Mouse (Mus musculus): ENCODE data around the gene Gm5134. TPM values are rescaled to one million over a fixed set of nuclear protein-coding genes. Genes with fewer than 3 reads are reported as not detected.

The Gm5134 gene
- total and polyA plus RNA-seq, 3 experiments = 0.40 to 1.6 (median 1.0) TPM

DNA sequence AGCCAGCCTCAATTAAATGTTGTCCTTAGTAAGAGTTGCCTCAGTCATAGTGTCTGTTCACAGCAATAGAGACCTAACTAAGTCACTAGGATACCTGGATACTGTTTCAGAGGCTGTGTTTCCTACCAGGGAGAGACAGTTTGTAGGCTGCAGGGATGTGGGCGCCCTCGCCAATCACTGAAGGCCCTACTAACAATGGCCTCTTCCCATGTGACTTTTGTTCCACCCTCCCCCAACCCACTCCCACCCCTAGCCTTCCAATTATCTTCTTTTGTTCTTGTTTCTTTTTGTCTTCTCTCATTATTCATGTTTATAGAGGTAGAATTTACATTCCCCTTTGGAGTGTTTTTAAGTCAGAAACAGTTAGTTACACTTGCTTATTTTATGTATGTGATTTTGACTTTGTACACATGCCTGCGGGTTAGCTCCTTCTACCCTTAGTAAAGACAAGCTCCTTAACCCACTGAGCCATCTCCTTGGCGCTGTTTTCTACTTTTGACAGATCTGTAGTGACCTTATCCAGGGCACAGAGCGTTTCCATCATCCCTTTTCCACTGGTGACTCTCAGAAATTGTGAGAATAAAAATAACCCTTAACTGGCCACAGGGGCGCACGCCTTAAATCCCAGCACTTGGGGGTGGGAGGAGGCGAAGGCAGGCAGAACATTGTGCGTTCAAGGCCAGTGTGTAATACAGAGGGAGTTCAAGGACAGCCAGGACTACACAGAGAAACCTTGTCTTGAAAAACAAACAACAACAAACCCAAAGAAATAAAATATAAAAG lies 13.1 kb upstream of the Gm5134 start:
- H3K79me2 ChIP-seq (replicated peaks; ENCODE audit: control insufficient read depth, extremely low read depth, insufficient read depth, poor library complexity, severe bottlenecking) = no peaks in the 10 kb centered on the region
- no peak for DNase-seq (ENCODE audit: extremely low read depth)
- H3K27ac ChIP-seq (ENCODE audit: insufficient read depth, low read depth) = no peak overlapping the region
- peaks cover 20 to 71% of the 10 kb centered on the region in 2 experiments for H3K4me1 ChIP-seq (ENCODE audit: control insufficient read depth in 1 of 2, insufficient read depth in 2 of 2)
- H3K36me3 ChIP-seq (replicated peaks in 1 of 2; ENCODE audit: control insufficient read depth in 1 of 2, insufficient read depth in 1 of 2, low read length in 1 of 2) = peaks cover 0 to 15% of the 10 kb centered on the region in 2 experiments
- TF ChIP-seq ZMIZ1 (IDR thresholded peaks at IDR 0.05; ENCODE audit: low read depth, low read length) (no peak), MAFK (IDR thresholded peaks at IDR 0.05; ENCODE audit: insufficient replicate concordance, low read length) (no peak), NRF1 (IDR thresholded peaks at IDR 0.05; ENCODE audit: low read depth, low read length) (no peak), RCOR1 (conservative IDR thresholded peaks at IDR 0.05; ENCODE audit: low read depth, low read length) (no peak), MEF2A (IDR thresholded peaks at IDR 0.05; ENCODE audit: borderline replicate concordance, low read depth, low read length) (no peak), RAD21 (IDR thresholded peaks at IDR 0.05; ENCODE audit: low read depth, low read length) (no peak), JUND (conservative IDR thresholded peaks at IDR 0.05; ENCODE audit: low read depth, low read length) (no peak), EP300 (IDR thresholded peaks at IDR 0.05; ENCODE audit: low read length) (no peak), NELFE (IDR thresholded peaks at IDR 0.05; ENCODE audit: low read depth, low read length) (no peak), MAX (IDR thresholded peaks at IDR 0.05; ENCODE audit: low read length) (no peak), POLR2A (IDR thresholded peaks at IDR 0.05; ENCODE audit: low read depth, low read length) (no peak), KAT2A (IDR thresholded peaks at IDR 0.05; ENCODE audit: insufficient replicate concordance, low read length) (no peak), TBP (conservative IDR thresholded peaks at IDR 0.05; ENCODE audit: low read depth, low read length) (no peak), PAX5 (IDR thresholded peaks at IDR 0.05; ENCODE audit: low read length) (no peak), HCFC1 (IDR thresholded peaks at IDR 0.05; ENCODE audit: low read depth, low read length) (no peak), CTCF (conservative IDR thresholded peaks at IDR 0.05 in 1 of 2, IDR thresholded peaks at IDR 0.05 in 1 of 2; ENCODE audit: low read depth in 2 of 2, low read length in 2 of 2) (no peak), ZC3H11A (IDR thresholded peaks at IDR 0.05; ENCODE audit: low read depth, low read length) (no peak), CHD2 (IDR thresholded peaks at IDR 0.05; ENCODE audit: low read length) (no peak), ZNF384 (IDR thresholded peaks at IDR 0.05; ENCODE audit: low read depth, low read length) (no peak), SMC3 (IDR thresholded peaks at IDR 0.05; ENCODE audit: low read depth, low read length) (no peak)
- in situ Hi-C loops (cut with MboI; ENCODE audit: low pct_ligation_motif_present, low pct_unique_long_range_greater_than_20kb, low sequenced_read_pairs) (no loop called here), dilution Hi-C loops (cut with MboI; ENCODE audit: extremely low pct_ligation_motif_present, extremely low pct_unique_long_range_greater_than_20kb, low sequenced_read_pairs) (no loop called here)
- no peaks in the 10 kb centered on the region for H3K9me3 ChIP-seq (replicated peaks; ENCODE audit: low read length)
- H3K4me3 ChIP-seq (replicated peaks in 1 of 3; ENCODE audit: low read depth in 2 of 3, low read length in 2 of 3, poor library complexity in 1 of 3) = no peak overlapping the region
- H3K9ac ChIP-seq (ENCODE audit: insufficient read depth, low read depth) = no peak overlapping the region
- no peak overlapping the region for H3K4me2 ChIP-seq (ENCODE audit: insufficient read depth, low read depth, poor library complexity, severe bottlenecking)
- no peaks in the 10 kb centered on the region for H3K27me3 ChIP-seq (replicated peaks)

DNA sequence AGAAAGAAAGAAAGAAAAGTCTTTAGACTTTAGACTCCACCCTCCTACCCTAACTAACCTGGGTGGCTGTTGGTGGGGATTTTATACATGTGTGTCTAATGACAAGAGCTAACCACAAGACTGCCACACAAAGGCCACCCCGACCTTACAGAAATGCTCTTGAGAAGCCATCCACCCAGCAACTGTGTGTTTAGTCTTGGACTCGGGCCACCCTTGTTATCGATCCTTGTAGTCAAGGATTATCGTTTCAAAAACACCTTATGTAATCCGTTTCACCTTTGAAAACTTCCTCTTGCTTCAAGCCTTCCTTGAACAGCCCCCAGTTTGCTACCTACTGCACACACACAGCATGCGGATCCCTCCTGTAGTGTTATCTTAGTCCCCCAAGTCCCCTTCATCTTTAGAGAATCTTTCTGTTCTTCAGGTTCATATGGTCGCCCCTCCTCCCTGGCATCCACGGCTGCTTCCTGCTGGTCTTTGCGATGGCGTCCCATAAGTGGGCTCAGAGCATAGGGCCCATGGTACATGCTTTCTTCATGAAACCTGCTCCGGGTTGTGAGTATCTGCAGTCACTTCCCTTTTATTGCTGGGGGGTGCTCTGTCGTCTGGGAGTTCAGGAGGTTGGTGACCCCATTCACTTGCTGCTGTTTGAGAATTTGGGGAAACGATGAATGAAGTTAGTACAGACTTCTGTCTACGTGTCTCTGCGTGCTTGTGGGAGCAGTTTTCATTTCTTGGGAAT lies 11.4 kb upstream of the Gm5134 start, which contains the start of gene Vpreb3:
TSS of gene Vpreb3 (plus strand) at position 322 of the 742 bp plus-strand sequence.
- no peaks in the 10 kb centered on the region for H3K79me2 ChIP-seq (replicated peaks; ENCODE audit: control insufficient read depth, extremely low read depth, insufficient read depth, poor library complexity, severe bottlenecking)
- no peak within 1 kb of the TSS for H3K4me3 ChIP-seq (replicated peaks in 1 of 3; ENCODE audit: low read depth in 2 of 3, low read length in 2 of 3, poor library complexity in 1 of 3)
- H3K9ac ChIP-seq (ENCODE audit: insufficient read depth, low read depth) = no peak within 1 kb of the TSS
- H3K4me1 ChIP-seq (ENCODE audit: control insufficient read depth in 1 of 2, insufficient read depth in 2 of 2) = peaks cover 25 to 69% of the 10 kb centered on the region in 2 experiments
- H3K36me3 ChIP-seq (replicated peaks in 1 of 2; ENCODE audit: control insufficient read depth in 1 of 2, insufficient read depth in 1 of 2, low read length in 1 of 2) = peaks cover 0 to 13% of the 10 kb centered on the region in 2 experiments
- TF ChIP-seq UBTF (IDR thresholded peaks at IDR 0.05; ENCODE audit: low read depth, low read length) (no peak), ETS1 (conservative IDR thresholded peaks at IDR 0.05; ENCODE audit: low read depth, low read length) (no peak)
- dilution Hi-C loops (cut with MboI; ENCODE audit: extremely low pct_ligation_motif_present, extremely low pct_unique_long_range_greater_than_20kb, low sequenced_read_pairs) = no loop called here
- H3K27me3 ChIP-seq (replicated peaks) = no peaks in the 10 kb centered on the region
- no peak for DNase-seq (ENCODE audit: extremely low read depth)
- in situ Hi-C loops (cut with MboI; ENCODE audit: low pct_ligation_motif_present, low pct_unique_long_range_greater_than_20kb, low sequenced_read_pairs) = no loop called here
- H3K9me3 ChIP-seq (replicated peaks; ENCODE audit: low read length) = no peaks in the 10 kb centered on the region
- no peak within 1 kb of the TSS for H3K4me2 ChIP-seq (ENCODE audit: insufficient read depth, low read depth, poor library complexity, severe bottlenecking)
- no peak within 1 kb of the TSS for H3K27ac ChIP-seq (ENCODE audit: insufficient read depth, low read depth)

All from CH12.LX (cell line).